Mouse (Mus musculus): ENCODE data around the gene Eif3i.

Gene Eif3i

DNA sequence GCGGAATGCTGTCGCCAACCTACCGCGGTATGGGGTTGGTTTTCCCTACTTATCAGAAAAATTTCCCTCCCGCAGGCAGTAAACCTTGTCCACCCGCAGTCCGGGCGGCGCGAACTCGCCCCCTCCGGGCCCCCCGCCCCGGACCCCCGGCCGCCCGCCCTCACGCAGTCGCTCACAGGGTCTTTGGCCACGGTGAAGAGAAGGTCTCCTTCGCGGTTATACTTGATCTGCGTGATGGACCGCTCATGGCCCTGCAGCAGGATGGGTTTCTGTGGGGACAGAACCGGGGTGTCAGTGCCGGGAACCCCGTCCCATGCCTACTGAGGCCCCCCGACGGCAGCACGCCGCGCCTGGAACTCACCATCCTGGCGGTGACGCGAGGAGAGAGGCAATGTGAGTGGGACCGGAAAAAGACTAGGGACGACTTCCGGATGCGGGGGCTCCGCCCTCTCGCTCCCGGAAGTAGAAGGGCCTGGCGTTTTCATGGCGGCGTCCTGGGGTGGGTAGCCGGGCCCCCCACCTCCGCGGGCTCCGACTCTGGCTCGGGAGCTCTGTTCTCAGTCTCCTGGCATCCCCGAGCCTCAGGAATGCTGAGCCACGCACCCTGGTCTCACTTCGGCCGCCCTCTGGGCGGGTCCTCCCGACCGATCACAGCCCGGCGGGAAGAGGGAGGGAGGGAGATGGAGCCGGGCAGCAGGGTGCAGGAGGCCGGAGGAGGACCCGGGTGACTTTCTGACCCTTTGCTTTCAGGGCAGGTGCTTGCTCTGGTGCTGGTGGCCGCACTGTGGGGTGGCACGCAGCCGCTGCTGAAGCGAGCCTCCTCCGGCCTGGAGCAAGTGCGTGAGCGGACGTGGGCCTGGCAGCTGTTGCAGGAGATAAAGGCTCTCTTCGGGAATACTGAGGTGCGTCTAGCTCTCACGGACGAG lies at the start of gene Eif3i, which contains the start of gene Tmem234:
Gene Eif3i (minus strand): TSS at position 416 of the 926 bp plus-strand sequence.
Gene Tmem234 (plus strand): TSS at position 436 of the 926 bp plus-strand sequence.
- DNase-seq (ENCODE audit: low spot score in 2 of 2): peak; percentile 80 to 82

GRCm38 (mm10) chr4:129648656-129649055 lies 48.2 kb upstream of the Eif3i start:
- DNase-seq (ENCODE audit: low spot score in 2 of 2): no peak

- no peak for DNase-seq (ENCODE audit: low spot score in 2 of 2)
Measured at GRCm38 (mm10) chr4:129645204-129645603, 44.8 kb upstream of the Eif3i start.

DNA sequence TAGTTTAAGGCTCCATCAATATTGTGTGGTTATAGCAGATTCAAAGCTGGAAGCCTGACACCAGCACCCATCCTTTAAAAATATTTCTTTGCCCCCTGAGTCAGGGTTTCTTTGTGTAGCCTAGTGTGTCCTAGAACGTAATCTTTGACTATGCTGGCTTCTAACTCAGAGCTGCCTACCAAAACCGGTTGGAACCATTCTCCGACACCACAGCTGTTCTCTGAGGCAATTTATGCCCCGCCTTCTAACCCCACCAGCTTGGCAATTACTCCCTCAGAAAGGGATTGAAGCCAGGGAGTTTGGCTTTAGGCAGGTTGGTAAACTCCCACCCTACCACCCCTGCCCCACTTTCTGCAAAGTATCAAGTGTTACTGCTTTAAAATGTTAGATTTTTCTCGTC lies 41.3 kb upstream of the Eif3i start:
- no peak for DNase-seq (ENCODE audit: low spot score in 2 of 2)

- DNase-seq (ENCODE audit: low spot score in 2 of 2): peak; percentile 97
Measured at GRCm38 (mm10) chr4:129640638-129641467, 40.4 kb upstream of the Eif3i start, which contains the start of gene Txlna. Txlna (minus strand) TSS chr4:129641065.

GRCm38 (mm10) chr4:129640101-129640637 lies 39.7 kb upstream of the Eif3i start:
- no peak for DNase-seq (ENCODE audit: low spot score in 2 of 2)

- no peak for DNase-seq (ENCODE audit: low spot score in 2 of 2)
Measured at GRCm38 (mm10) chr4:129639221-129639620, 38.8 kb upstream of the Eif3i start.

GRCm38 (mm10) chr4:129633852-129634251 lies 33.4 kb upstream of the Eif3i start:
- no peak for DNase-seq (ENCODE audit: low spot score in 2 of 2)

DNA sequence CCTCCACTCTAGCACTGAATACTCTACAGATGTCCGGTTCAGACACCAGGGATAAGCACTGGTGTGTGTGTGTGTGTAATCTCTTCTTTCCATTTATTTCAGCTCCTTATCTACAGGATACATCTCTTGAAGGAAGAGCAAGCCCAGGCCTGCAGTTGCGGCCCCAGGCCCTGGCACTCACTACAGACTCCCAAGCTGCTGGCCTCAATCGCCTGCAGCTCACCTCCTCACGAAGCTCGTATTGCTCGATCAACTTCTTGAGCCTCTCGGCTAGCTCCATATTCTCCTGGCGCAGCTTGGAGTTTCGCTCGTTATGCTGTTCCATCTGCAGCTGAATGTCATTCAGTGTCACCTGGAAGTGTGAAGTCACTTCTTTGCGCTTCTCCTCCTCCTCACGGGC lies 31.4 kb upstream of the Eif3i start:
- no peak for DNase-seq (ENCODE audit: low spot score in 2 of 2)

DNA sequence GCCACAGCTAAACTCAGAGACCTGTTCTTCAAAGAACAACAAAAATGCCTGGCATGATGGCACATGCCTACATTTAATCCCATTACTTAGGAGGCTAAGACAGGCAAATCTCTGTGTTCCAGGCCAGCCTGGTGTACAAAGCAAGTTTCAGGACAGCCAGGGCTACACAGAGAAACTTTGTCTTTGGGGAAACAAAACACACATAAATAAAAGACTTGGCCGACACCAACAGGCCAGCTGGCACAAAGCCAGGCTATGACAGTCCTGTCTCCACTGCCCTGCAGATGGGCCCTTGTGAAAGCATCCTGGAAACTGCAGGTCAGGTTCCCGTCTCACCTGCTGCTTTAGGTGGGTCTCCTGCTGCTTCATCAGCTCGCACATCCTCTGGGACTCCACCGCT lies 30.5 kb upstream of the Eif3i start:
- no peak for DNase-seq (ENCODE audit: low spot score in 2 of 2)

- no peak for DNase-seq (ENCODE audit: low spot score in 2 of 2)
Measured at GRCm38 (mm10) chr4:129626035-129626434, 25.6 kb upstream of the Eif3i start.

GRCm38 (mm10) chr4:129625496-129625895 lies 25.0 kb upstream of the Eif3i start:
- no peak for DNase-seq (ENCODE audit: low spot score in 2 of 2)

DNA sequence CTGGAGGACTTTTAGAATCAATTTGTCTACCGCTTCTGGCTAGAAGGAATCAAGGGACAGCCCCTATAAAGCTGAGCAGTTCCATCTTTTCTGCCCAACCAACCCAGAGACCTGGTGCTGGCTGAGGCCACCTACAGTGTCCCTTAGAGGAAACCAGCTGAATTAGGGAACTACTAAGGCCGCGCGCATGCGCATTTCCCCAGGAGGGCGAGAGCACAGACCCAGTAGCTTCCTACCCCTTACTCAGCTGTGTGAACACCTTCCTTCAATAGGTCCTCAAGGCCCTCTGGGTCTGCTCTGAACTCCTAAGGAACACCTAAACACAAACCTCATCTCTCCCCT lies 24.6 kb upstream of the Eif3i start:
- peak; percentile 56 to 67 for DNase-seq (ENCODE audit: low spot score in 2 of 2)

GRCm38 (mm10) chr4:129624281-129625028 lies 24.0 kb upstream of the Eif3i start:
- peak; percentile 86 to 94 for DNase-seq (ENCODE audit: low spot score in 2 of 2)

- peak in 1 of 2 experiments; percentile 65 for DNase-seq (ENCODE audit: low spot score in 2 of 2)
Measured at GRCm38 (mm10) chr4:129623681-129624091, 23.2 kb upstream of the Eif3i start, which contains the start of gene Ccdc28b. Ccdc28b (minus strand) TSS chr4:129623947.

- no peak for DNase-seq (ENCODE audit: low spot score in 2 of 2)
Measured at GRCm38 (mm10) chr4:129622803-129623535, 22.5 kb upstream of the Eif3i start.

GRCm38 (mm10) chr4:129622120-129622802 lies 21.8 kb upstream of the Eif3i start:
- DNase-seq (ENCODE audit: low spot score in 2 of 2): no peak

GRCm38 (mm10) chr4:129621283-129621841 lies 20.9 kb upstream of the Eif3i start:
- DNase-seq (ENCODE audit: low spot score in 2 of 2): no peak

GRCm38 (mm10) chr4:129620419-129621282 lies 20.2 kb upstream of the Eif3i start:
- DNase-seq (ENCODE audit: low spot score in 2 of 2): no peak
